In the genomic region with DNA sequence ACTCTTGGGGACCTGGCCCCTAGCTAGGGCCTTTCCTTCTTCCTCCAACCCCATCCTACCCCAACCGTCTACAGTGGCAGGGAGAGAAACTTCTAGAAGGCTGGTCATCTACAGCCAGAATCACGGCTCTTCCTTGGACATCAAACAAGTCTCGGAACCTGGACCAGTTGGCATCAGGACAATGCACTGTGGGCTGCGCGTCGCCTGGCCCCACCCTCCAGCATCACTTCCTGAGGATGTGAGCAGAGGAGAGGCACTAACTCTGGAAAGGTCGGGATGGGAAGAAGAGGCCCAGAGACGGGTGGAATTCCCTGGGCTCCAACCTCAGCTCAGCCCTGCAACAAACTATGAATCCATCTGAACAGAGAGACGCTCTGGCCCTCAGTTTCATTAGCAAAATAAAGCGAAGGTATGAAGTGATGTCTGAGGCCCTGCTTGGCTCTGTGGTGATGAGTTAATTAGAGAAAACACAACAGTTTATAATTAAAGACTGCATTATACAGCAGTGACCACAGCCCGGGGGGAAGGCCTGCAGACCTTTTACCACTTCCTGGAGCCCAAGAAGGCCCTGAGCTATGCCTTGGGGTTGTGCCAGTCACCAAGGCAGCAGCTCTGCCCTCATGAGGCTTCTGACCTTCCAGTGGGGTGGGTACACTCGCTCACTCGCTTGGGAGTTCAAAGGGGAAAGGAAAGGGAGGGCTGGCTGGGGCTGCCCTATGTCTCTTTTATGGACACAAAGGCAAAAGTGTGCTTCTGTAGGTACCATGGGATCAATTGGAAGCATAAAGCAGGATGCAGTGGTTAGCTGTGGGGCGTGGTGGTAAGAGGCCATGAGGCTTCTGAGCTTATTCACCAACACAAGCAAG, we compare ENCODE assay signal across 8 mouse cellular contexts. TPM values are rescaled to one million over a fixed set of nuclear protein-coding genes. Genes with fewer than 3 reads are reported as not detected.
DNase-seq lines count a peak whose midpoint lies in the region; ATAC-seq and TF ChIP-seq lines count a peak whose summit lies in the region.

No protein-coding gene starts in this region.

- no peak for ATAC-seq in lung, postnatal 0 days
- ATAC-seq in stomach, embryonic 16.5 days (ENCODE audit: insufficient read depth, low FRiP score): no peak

- peak overlapping the region; percentile 53 for H3K27ac ChIP-seq in heart, embryonic 10.5 days
- no peak overlapping the region for H3K27ac ChIP-seq in kidney, adult 2 months (ENCODE audit: insufficient read depth, low read depth, low read length)
- H3K27ac ChIP-seq in lung, postnatal 0 days (ENCODE audit: low read length): peak overlapping the region; percentile 90
- peak overlapping the region; percentile 65 for H3K27ac ChIP-seq in stomach, embryonic 16.5 days (ENCODE audit: low read length)

- WGBS in heart, embryonic 10.5 days: 61% methylated on average over 14 of the region's 14 CpGs
- 44% methylated on average over 14 of the region's 14 CpGs for WGBS in kidney, adult 2 months
- WGBS in lung, postnatal 0 days: 28% methylated on average over 14 of the region's 14 CpGs
- WGBS in stomach, embryonic 16.5 days: 54% methylated on average over 14 of the region's 14 CpGs

- peak; percentile 63 for DNase-seq in adrenal gland, postnatal 14 days
- no peak for DNase-seq in adrenal gland, postnatal 25 days
- no peak for DNase-seq in heart, embryonic 10.5 days (ENCODE audit: low spot score)
- DNase-seq in kidney, adult 2 months: peak; percentile 77
- peak; percentile 64 for DNase-seq in lung, postnatal 0 days (ENCODE audit: low spot score)
- DNase-seq in ovary, postnatal 36 days (ENCODE audit: low spot score): no peak
- no peak for DNase-seq in layer of hippocampus, adult 9-11 months

- TF ChIP-seq EP300 in lung, postnatal 0 days (IDR thresholded peaks at IDR 0.05): no peak

- H3K27me3 ChIP-seq in heart, embryonic 10.5 days (ENCODE audit: insufficient read depth, poor library complexity, severe bottlenecking): no peaks in the 10 kb centered on the region
- H3K27me3 ChIP-seq in kidney, adult 2 months (replicated peaks; ENCODE audit: control insufficient read depth, insufficient read depth, low read length): no peaks in the 10 kb centered on the region
- H3K27me3 ChIP-seq in lung, postnatal 0 days (replicated peaks; ENCODE audit: insufficient read depth, low read length): no peaks in the 10 kb centered on the region
- H3K27me3 ChIP-seq in stomach, embryonic 16.5 days (ENCODE audit: control insufficient read depth, insufficient read depth, low read length): no peaks in the 10 kb centered on the region

- TF ChIP-seq POLR2A in kidney, adult 2 months (IDR thresholded peaks at IDR 0.05; ENCODE audit: low read depth, low read length): no peak

- no peaks in the 10 kb centered on the region for H3K9me3 ChIP-seq in heart, embryonic 10.5 days
- H3K9me3 ChIP-seq in lung, postnatal 0 days (ENCODE audit: low read length): no peaks in the 10 kb centered on the region
- no peaks in the 10 kb centered on the region for H3K9me3 ChIP-seq in stomach, embryonic 16.5 days (replicated peaks; ENCODE audit: control insufficient read depth, low read length)

- peak overlapping the region; percentile 21; the same call in 1 of the 2 replicates for H3K9ac ChIP-seq in lung, postnatal 0 days (replicated peaks; ENCODE audit: low read depth)
- H3K9ac ChIP-seq in stomach, embryonic 16.5 days (ENCODE audit: low read length): no peak overlapping the region

- peaks cover 9% of the 10 kb centered on the region for H3K36me3 ChIP-seq in heart, embryonic 10.5 days
- no peaks in the 10 kb centered on the region for H3K36me3 ChIP-seq in kidney, adult 2 months (ENCODE audit: control insufficient read depth, insufficient read depth, low read length)
- H3K36me3 ChIP-seq in lung, postnatal 0 days (ENCODE audit: insufficient read depth, low read length): no peaks in the 10 kb centered on the region
- no peaks in the 10 kb centered on the region for H3K36me3 ChIP-seq in stomach, embryonic 16.5 days (ENCODE audit: control insufficient read depth, insufficient read depth, low read length)

- H3K4me1 ChIP-seq in heart, embryonic 10.5 days: peaks cover 67% of the 10 kb centered on the region
- H3K4me1 ChIP-seq in kidney, adult 2 months (ENCODE audit: control insufficient read depth, insufficient read depth, low read length): peaks cover 41% of the 10 kb centered on the region
- H3K4me1 ChIP-seq in lung, postnatal 0 days (ENCODE audit: insufficient read depth, low read depth, low read length): peaks cover 54% of the 10 kb centered on the region
- H3K4me1 ChIP-seq in stomach, embryonic 16.5 days (ENCODE audit: control insufficient read depth, insufficient read depth, low read length): peaks cover 62% of the 10 kb centered on the region

- H3K4me3 ChIP-seq in heart, embryonic 10.5 days: peak overlapping the region; percentile 75
- no peak overlapping the region for H3K4me3 ChIP-seq in kidney, adult 2 months (ENCODE audit: insufficient read depth, low read depth, low read length)
- H3K4me3 ChIP-seq in lung, postnatal 0 days (ENCODE audit: low read depth, low read length): no peak overlapping the region
- H3K4me3 ChIP-seq in stomach, embryonic 16.5 days (replicated peaks; ENCODE audit: low read length): peak overlapping the region; percentile 64; the same call in 1 of the 2 replicates

- H3K4me2 ChIP-seq in lung, postnatal 0 days (replicated peaks; ENCODE audit: low read depth, low read length): peak overlapping the region; percentile 66
- H3K4me2 ChIP-seq in stomach, embryonic 16.5 days (ENCODE audit: low read depth, low read length): peak overlapping the region; percentile 54

- no peak for TF ChIP-seq CTCF in kidney, adult 2 months (conservative IDR thresholded peaks at IDR 0.05; ENCODE audit: insufficient read depth, insufficient read length, low read depth, low read length)
- TF ChIP-seq CTCF in lung, postnatal 0 days (IDR thresholded peaks at IDR 0.05): no peak

RNA-seq across cellular contexts. Expression of gene Vgll4, which starts 51.8 kb away (rescaled TPM):
- 60.2 and 71.6 TPM in 2 replicates for total RNA-seq in adrenal gland, postnatal 14 days (2021)
- 47.0 and 56.4 TPM in 2 replicates for total RNA-seq in adrenal gland, postnatal 25 days (2021)
- 58.5 and 76.8 TPM in 2 replicates for polyA plus RNA-seq in heart, embryonic 10.5 days (2016; fragmentation: Nextera tagmentation; extraction: Ambion mirVana)
- polyA plus RNA-seq in kidney, adult 2 months (2012; rRNA removed): 60.5 and 66.6 TPM in 2 replicates
- polyA plus RNA-seq in lung, postnatal 0 days (2015; fragmentation: Nextera tagmentation; extraction: Ambion mirVana): 104 and 108 TPM in 2 replicates
- 75.1 and 77.1 TPM in 2 replicates for polyA plus RNA-seq in stomach, embryonic 16.5 days (2015; fragmentation: Nextera tagmentation; extraction: Ambion mirVana)

Comparison
In these comparisons a context has a peak if more than half of its experiments do, and no peak if none do; other contexts are left out.
1. DNase-seq: peak in adrenal gland, postnatal 14 days (single experiment), kidney, adult 2 months (single experiment) and lung, postnatal 0 days (single experiment); none in adrenal gland, postnatal 25 days (single experiment), heart, embryonic 10.5 days (single experiment), ovary, postnatal 36 days (single experiment) and layer of hippocampus, adult 9-11 months (single experiment).
2. H3K4me3 ChIP-seq: peak in heart, embryonic 10.5 days (single experiment) and stomach, embryonic 16.5 days (single experiment); none in kidney, adult 2 months (single experiment) and lung, postnatal 0 days (single experiment).